Mouse (Mus musculus): Measurements from ENCODE around the gene Rin3. TPM values are rescaled to one million over a fixed set of nuclear protein-coding genes. Genes with fewer than 3 reads are reported as not detected.

Rin3 gene
- polyA plus RNA-seq (2016; fragmentation: Nextera tagmentation; extraction: Ambion mirVana) = 2.8 and 3.3 TPM in 2 replicates

- DNase-seq (ENCODE audit: extremely low spot score, low spot score) = peak; percentile 32
- peak within 1 kb of the TSS; percentile 85 for H3K27ac ChIP-seq
- under 1% methylated on average over 75 of the region's 75 CpGs for WGBS
- no peaks in the 10 kb centered on the region for H3K36me3 ChIP-seq (replicated peaks)
- no peaks in the 10 kb centered on the region for H3K9me3 ChIP-seq
- peaks cover 59% of the 10 kb centered on the region for H3K27me3 ChIP-seq (ENCODE audit: poor library complexity, severe bottlenecking)
- H3K4me3 ChIP-seq = peak within 1 kb of the TSS; percentile 71
- peaks cover 30% of the 10 kb centered on the region for H3K4me1 ChIP-seq
Measured at GRCm38 (mm10) chr12:102282763-102283482, at the start of gene Rin3. Gene Rin3, plus strand, starts transcription at chr12:102283048.

GRCm38 (mm10) chr12:102235551-102235950, 47.3 kb upstream of the Rin3 start:
- H3K4me3 ChIP-seq = no peak overlapping the region
- no peaks in the 10 kb centered on the region for H3K9me3 ChIP-seq
- H3K36me3 ChIP-seq (replicated peaks) = no peaks in the 10 kb centered on the region
- no peaks in the 10 kb centered on the region for H3K4me1 ChIP-seq
- 87% methylated on average over 3 of the region's 3 CpGs for WGBS
- no peaks in the 10 kb centered on the region for H3K27me3 ChIP-seq (ENCODE audit: poor library complexity, severe bottlenecking)
- no peak overlapping the region for H3K27ac ChIP-seq
- DNase-seq (ENCODE audit: extremely low spot score, low spot score) = no peak

- 94% methylated on average over 6 of the region's 6 CpGs for WGBS
- DNase-seq (ENCODE audit: extremely low spot score, low spot score) = no peak
- H3K9me3 ChIP-seq = no peaks in the 10 kb centered on the region
Measured at GRCm38 (mm10) chr12:102236317-102236716, 46.5 kb upstream of the Rin3 start.

GRCm38 (mm10) chr12:102242076-102242722, 40.6 kb upstream of the Rin3 start:
- Histone ChIP-seq H3K4me1 (peaks cover 28% of the 10 kb centered on the region), H3K9me3 (no peaks in the 10 kb centered on the region), H3K36me3 (replicated peaks) (no peaks in the 10 kb centered on the region), H3K27ac (peak overlapping the region; percentile 27), H3K4me3 (no peak overlapping the region), H3K27me3 (ENCODE audit: poor library complexity, severe bottlenecking) (no peaks in the 10 kb centered on the region)
- 61% methylated on average over 6 of the region's 6 CpGs for WGBS
- no peak for DNase-seq (ENCODE audit: extremely low spot score, low spot score)

More at GRCm38 (mm10) chr12:102236317-102236716, 46.5 kb upstream of the Rin3 start:
- Histone ChIP-seq H3K27me3 (ENCODE audit: poor library complexity, severe bottlenecking) (no peaks in the 10 kb centered on the region), H3K4me1 (no peaks in the 10 kb centered on the region), H3K27ac (no peak overlapping the region), H3K4me3 (no peak overlapping the region), H3K36me3 (replicated peaks) (no peaks in the 10 kb centered on the region)

GRCm38 (mm10) chr12:102243915-102244314, 38.9 kb upstream of the Rin3 start:
- Histone ChIP-seq H3K27me3 (ENCODE audit: poor library complexity, severe bottlenecking) (no peaks in the 10 kb centered on the region), H3K4me1 (peaks cover 28% of the 10 kb centered on the region), H3K9me3 (no peaks in the 10 kb centered on the region), H3K4me3 (no peak overlapping the region), H3K36me3 (replicated peaks) (no peaks in the 10 kb centered on the region), H3K27ac (no peak overlapping the region; the same call in 1 of the 2 replicates)
- 65% methylated on average over 1 of the region's 1 CpGs for WGBS
- DNase-seq (ENCODE audit: extremely low spot score, low spot score) = no peak

GRCm38 (mm10) chr12:102246226-102246625, 36.6 kb upstream of the Rin3 start:
- no peaks in the 10 kb centered on the region for H3K9me3 ChIP-seq

GRCm38 (mm10) chr12:102248104-102248503, 34.7 kb upstream of the Rin3 start:
- WGBS = 89% methylated on average over 6 of the region's 6 CpGs
- H3K4me3 ChIP-seq = no peak overlapping the region
- peaks cover 16% of the 10 kb centered on the region for H3K4me1 ChIP-seq
- no peaks in the 10 kb centered on the region for H3K9me3 ChIP-seq
- no peaks in the 10 kb centered on the region for H3K36me3 ChIP-seq (replicated peaks)
- no peaks in the 10 kb centered on the region for H3K27me3 ChIP-seq (ENCODE audit: poor library complexity, severe bottlenecking)
- no peak for DNase-seq (ENCODE audit: extremely low spot score, low spot score)
- H3K27ac ChIP-seq = no peak overlapping the region

More at GRCm38 (mm10) chr12:102246226-102246625, 36.6 kb upstream of the Rin3 start:
- no peaks in the 10 kb centered on the region for H3K27me3 ChIP-seq (ENCODE audit: poor library complexity, severe bottlenecking)
- DNase-seq (ENCODE audit: extremely low spot score, low spot score) = no peak
- WGBS = 93% methylated on average over 5 of the region's 5 CpGs
- H3K36me3 ChIP-seq (replicated peaks) = no peaks in the 10 kb centered on the region
- H3K4me3 ChIP-seq = no peak overlapping the region
- no peak overlapping the region for H3K27ac ChIP-seq
- peaks cover 28% of the 10 kb centered on the region for H3K4me1 ChIP-seq

- WGBS = 91% methylated on average over 4 of the region's 4 CpGs
- no peak for DNase-seq (ENCODE audit: extremely low spot score, low spot score)
- no peaks in the 10 kb centered on the region for H3K27me3 ChIP-seq (ENCODE audit: poor library complexity, severe bottlenecking)
Measured at GRCm38 (mm10) chr12:102250316-102250715, 32.5 kb upstream of the Rin3 start.

GRCm38 (mm10) chr12:102251070-102251469, 31.8 kb upstream of the Rin3 start:
- no peaks in the 10 kb centered on the region for H3K9me3 ChIP-seq
- no peaks in the 10 kb centered on the region for H3K27me3 ChIP-seq (ENCODE audit: poor library complexity, severe bottlenecking)
- H3K27ac ChIP-seq = no peak overlapping the region
- DNase-seq (ENCODE audit: extremely low spot score, low spot score) = no peak
- H3K36me3 ChIP-seq (replicated peaks) = no peaks in the 10 kb centered on the region
- 88% methylated on average over 3 of the region's 3 CpGs for WGBS
- H3K4me3 ChIP-seq = no peak overlapping the region
- H3K4me1 ChIP-seq = no peaks in the 10 kb centered on the region

More at GRCm38 (mm10) chr12:102250316-102250715, 32.5 kb upstream of the Rin3 start:
- peaks cover 1% of the 10 kb centered on the region; the same call in 1 of the 2 replicates for H3K4me1 ChIP-seq
- no peak overlapping the region for H3K27ac ChIP-seq
- no peaks in the 10 kb centered on the region for H3K9me3 ChIP-seq
- no peaks in the 10 kb centered on the region for H3K36me3 ChIP-seq (replicated peaks)
- no peak overlapping the region for H3K4me3 ChIP-seq

GRCm38 (mm10) chr12:102251985-102252384, 30.9 kb upstream of the Rin3 start:
- DNase-seq (ENCODE audit: extremely low spot score, low spot score) = no peak
- Histone ChIP-seq H3K27me3 (ENCODE audit: poor library complexity, severe bottlenecking) (no peaks in the 10 kb centered on the region), H3K4me1 (no peaks in the 10 kb centered on the region), H3K4me3 (no peak overlapping the region), H3K27ac (no peak overlapping the region), H3K36me3 (replicated peaks) (no peaks in the 10 kb centered on the region), H3K9me3 (no peaks in the 10 kb centered on the region)
- 79% methylated on average over 3 of the region's 3 CpGs for WGBS

GRCm38 (mm10) chr12:102252525-102252924, 30.3 kb upstream of the Rin3 start:
- no peaks in the 10 kb centered on the region for H3K36me3 ChIP-seq (replicated peaks)
- no peak for DNase-seq (ENCODE audit: extremely low spot score, low spot score)
- H3K4me1 ChIP-seq = no peaks in the 10 kb centered on the region
- no peak overlapping the region for H3K4me3 ChIP-seq
- no peaks in the 10 kb centered on the region for H3K9me3 ChIP-seq
- H3K27me3 ChIP-seq (ENCODE audit: poor library complexity, severe bottlenecking) = no peaks in the 10 kb centered on the region
- no peak overlapping the region for H3K27ac ChIP-seq
- WGBS = 83% methylated on average over 1 of the region's 1 CpGs

- no peak overlapping the region for H3K4me3 ChIP-seq
- DNase-seq (ENCODE audit: extremely low spot score, low spot score) = no peak
- no peaks in the 10 kb centered on the region for H3K9me3 ChIP-seq
- no peaks in the 10 kb centered on the region for H3K36me3 ChIP-seq (replicated peaks)
- no peaks in the 10 kb centered on the region for H3K4me1 ChIP-seq
- H3K27me3 ChIP-seq (ENCODE audit: poor library complexity, severe bottlenecking) = no peaks in the 10 kb centered on the region
- H3K27ac ChIP-seq = no peak overlapping the region
Measured at GRCm38 (mm10) chr12:102255012-102255411, 27.8 kb upstream of the Rin3 start.

GRCm38 (mm10) chr12:102258522-102259112, 24.2 kb upstream of the Rin3 start:
- H3K36me3 ChIP-seq (replicated peaks) = no peaks in the 10 kb centered on the region
- H3K4me1 ChIP-seq = peaks cover 16% of the 10 kb centered on the region
- no peak overlapping the region for H3K4me3 ChIP-seq
- DNase-seq (ENCODE audit: extremely low spot score, low spot score) = no peak
- no peak overlapping the region for H3K27ac ChIP-seq
- WGBS = 82% methylated on average over 3 of the region's 3 CpGs
- no peaks in the 10 kb centered on the region for H3K9me3 ChIP-seq
- no peaks in the 10 kb centered on the region for H3K27me3 ChIP-seq (ENCODE audit: poor library complexity, severe bottlenecking)

Measured in forebrain, embryonic 10.5 days (tissue).